Mouse (Mus musculus) embryo, embryonic 11.5 days (tissue): ENCODE measurements around the gene Adora3.

Experiments
- DNase-seq: peaks from one replicate; pipeline ENCODE4 v3.0.0-alpha.2; 2012; ENCODE audit warnings: low read depth, low spot score

The Adora3 gene

DNA sequence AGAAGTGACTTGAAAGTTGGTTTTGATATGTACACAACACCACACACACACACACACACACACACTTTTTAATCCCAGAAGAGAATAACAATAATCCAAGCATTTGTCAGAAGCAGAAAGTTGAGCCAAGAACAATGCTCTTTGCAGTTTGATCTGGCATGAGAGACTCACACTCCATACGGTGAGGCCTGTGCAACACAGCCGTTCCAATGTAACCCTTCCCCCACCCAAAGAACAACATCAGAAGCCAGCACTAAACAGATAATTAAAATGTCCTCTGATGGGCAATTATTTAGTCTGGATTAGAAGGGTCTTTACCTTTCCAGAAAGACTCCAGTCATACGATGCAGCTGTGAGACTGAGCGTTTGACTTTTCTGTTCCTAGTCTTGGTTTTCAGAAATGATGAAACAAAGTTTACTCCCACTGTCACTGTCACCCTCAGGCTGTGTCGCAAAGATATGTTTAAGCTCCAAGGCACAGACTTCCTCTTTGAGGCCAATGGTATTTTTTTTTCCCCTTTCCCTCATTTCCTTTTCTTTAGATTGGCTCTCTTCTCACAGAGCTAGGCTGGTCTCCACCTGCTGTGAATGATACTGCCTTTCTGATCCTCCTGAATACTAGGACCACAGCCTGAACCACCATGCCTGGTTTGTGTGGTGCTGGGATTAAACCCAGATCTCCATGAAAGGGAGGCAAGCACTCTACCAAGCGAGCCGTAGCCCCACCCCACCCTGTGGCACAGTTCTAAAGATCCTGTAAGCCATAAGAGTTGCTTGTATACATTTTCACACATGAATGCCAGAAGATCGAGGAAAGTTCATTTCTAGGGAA, 61.8 kb downstream of the Adora3 start, which contains the start of gene I830077J02Rik:
Gene I830077J02Rik (minus strand): TSS at position 425 of the 832 bp plus-strand sequence.
- no peak for DNase-seq

GRCm38 (mm10) chr3:105933926-105934325, 63.3 kb downstream of the Adora3 start:
- no peak for DNase-seq

DNA sequence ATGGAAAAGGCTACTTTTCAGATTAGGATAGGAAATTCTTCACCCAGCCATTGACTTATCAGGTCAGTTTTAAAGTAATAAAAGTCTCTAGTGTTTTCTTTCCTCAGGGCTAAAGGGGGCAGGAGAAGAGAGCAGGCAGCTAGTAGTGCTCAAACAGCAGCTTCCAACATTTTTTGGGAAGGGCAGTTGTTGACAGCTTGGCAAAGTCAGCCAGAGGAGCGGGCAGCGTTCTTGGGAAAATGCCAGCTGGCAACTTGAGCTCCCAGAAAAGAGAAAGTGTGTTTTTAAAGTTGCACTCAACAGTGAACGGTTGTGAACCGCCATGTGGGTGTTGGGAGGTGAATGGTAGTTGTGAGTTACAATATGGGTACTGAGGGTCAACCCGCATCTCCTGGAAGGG, 64.4 kb downstream of the Adora3 start:
- DNase-seq: no peak

DNA sequence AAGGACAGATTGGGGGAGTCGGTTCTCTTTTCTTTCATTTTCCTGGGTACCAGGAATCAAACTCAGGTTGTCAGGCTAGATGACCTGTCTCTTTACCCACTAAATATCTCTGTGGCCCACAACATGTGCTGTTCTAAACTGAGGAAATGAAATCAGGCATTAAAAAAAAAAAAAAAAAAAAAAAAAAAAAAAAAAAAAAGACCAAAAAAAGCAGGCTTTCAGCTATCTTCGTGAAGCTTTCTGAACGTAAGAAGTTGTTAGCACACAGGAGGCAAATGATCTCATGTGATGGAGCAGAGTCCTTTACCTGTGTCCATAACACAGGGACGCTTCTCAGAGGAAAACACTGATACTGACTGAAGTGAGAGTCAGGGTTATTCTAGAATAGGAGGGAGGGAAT, 65.5 kb downstream of the Adora3 start:
- no peak for DNase-seq

DNA sequence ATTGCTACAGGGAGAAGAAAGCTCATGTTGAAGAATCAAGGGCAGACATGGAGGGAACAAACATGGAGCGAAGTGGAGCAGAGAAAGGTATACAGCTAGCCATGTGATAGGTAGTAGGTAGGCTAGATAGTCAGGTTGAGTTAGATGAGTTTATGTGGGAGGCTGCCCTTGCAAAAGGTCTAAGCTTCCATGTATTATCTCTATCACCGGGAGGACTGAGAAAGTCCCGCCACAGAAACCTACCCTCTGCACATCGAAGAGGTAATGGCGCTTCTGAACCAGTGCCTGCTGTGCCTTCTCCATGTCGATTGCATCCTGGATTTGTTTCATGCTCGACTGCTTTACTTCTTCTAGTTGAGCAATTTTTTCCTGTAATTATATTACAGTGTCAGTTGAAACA, 80.7 kb downstream of the Adora3 start:
- no peak for DNase-seq

GRCm38 (mm10) chr3:105957235-105957634, 86.6 kb downstream of the Adora3 start:
- no peak for DNase-seq

- DNase-seq: no peak
Measured at GRCm38 (mm10) chr3:105958204-105958603, 87.5 kb downstream of the Adora3 start.
